Mouse (Mus musculus) gonadal fat pad, adult 2 months (tissue): ENCODE data around the gene Mettl16. TPM values are rescaled to one million over a fixed set of nuclear protein-coding genes. Genes with fewer than 3 reads are reported as not detected.

Source experiments
- DNase-seq: peaks from one replicate; pipeline ENCODE4 v3.0.0-alpha.2; 2012; ENCODE audit warnings: low read depth
- polyA plus RNA-seq: library from polyadenylated mRNA; depleted of rRNA; stranded (reverse); fragments of >200 nt; gene quantifications from 2 replicates; pipeline ENCODE4 v1.2.3, GENCODE M21; 2012; rRNA removed

The Mettl16 gene
- polyA plus RNA-seq, 1 experiment = 3.9 TPM

DNA sequence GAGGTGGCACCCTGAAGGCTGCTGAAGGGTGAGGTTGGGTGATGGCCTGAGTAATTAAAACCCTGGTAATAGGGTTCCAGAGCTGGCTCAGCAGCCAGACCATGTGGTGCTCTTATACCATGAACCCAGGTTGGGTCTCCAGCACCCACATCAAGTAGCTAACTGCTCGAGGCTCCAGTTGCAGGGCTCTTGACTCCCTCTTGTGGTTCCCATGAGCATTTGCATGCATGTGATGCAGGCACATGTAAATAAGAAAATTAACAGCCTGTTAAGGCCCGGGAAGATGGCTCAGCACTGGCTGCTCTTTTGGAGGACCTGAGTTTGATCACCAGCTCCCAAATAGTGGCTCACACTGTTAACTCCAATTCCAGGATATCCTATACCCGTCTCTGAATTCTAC lies 75.2 kb downstream of the Mettl16 start:
- DNase-seq = no peak

- no peak for DNase-seq
Measured at GRCm38 (mm10) chr11:74847919-74848521, 77.4 kb downstream of the Mettl16 start.

DNA sequence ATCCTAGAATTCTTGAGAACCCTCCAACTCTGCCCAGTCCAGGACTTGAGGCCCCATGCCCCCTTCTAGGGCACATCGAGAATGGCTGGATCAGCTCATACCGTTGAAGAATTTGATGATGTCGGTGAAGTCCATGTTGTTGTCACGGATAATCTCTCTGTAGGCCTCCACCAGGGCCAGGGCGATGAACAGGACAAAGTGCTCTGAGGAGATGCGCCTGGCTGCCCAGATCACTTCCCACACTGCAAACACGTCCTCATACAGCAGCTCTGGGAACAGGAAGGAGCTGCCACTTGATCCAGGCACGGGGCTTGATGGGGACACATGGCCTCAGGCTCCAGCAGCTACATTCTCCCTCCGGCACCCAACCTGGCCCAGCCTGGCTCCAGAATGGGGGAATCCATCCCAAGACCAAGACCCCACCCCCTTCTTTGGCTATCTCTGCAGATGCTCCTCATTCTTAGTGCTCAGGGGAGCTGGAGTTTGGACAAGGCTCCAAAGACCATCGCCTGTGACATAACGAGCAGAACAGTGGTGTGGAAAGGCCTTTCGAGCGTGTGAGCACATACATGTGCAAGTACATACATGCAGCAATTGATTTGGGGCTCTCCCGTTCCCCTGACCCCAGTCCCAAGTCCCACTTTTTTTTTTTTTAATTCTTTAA lies 80.5 kb downstream of the Mettl16 start:
- no peak for DNase-seq

GRCm38 (mm10) chr11:74857756-74858155 lies 87.1 kb downstream of the Mettl16 start:
- no peak for DNase-seq

GRCm38 (mm10) chr11:74862129-74862528 lies 91.5 kb downstream of the Mettl16 start:
- no peak for DNase-seq

GRCm38 (mm10) chr11:74863471-74863870 lies 92.8 kb downstream of the Mettl16 start:
- DNase-seq = no peak

DNA sequence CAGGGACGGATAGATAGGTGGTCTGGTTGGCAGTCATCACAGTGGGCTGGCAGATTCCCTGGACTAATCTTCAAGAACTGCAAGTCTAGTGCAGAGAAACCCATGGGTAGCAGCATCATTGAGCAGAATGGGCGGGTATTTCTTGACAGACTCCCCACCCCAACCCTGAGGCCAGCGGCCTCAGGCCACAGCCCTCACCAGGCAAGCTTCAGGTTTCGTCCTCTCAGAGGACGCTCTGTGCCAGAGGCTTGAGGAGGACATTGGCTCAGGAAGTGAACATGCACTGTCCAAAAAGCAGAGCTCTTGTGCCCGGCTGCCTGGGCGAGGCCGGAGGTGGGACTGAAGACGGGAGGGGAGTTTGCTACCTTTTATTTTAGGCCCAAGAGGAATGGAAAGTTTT lies 93.8 kb downstream of the Mettl16 start:
- no peak for DNase-seq

- no peak for DNase-seq
Measured at GRCm38 (mm10) chr11:74865252-74865651, 94.6 kb downstream of the Mettl16 start.

GRCm38 (mm10) chr11:74866640-74867039 lies 96.0 kb downstream of the Mettl16 start:
- DNase-seq = no peak

DNA sequence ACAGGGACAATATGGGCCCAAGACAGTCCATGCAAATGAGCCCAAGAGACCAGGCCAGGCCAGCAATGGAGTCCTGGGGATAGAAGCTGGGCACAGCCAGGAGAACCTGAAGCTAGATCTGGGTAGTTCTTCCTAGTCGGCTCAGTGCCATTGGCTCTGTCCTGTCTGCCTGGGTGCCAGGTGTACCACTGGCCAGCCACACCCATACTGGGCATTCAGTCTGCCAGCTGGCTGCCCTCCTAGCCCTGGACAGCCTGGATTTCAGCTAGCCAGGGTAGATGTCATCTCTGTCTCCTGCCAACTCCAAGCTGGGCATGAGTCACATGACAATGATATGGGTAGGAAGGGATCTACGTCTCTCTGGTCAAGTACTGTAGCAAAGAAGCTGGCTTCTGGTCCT lies 96.6 kb downstream of the Mettl16 start:
- no peak for DNase-seq

DNA sequence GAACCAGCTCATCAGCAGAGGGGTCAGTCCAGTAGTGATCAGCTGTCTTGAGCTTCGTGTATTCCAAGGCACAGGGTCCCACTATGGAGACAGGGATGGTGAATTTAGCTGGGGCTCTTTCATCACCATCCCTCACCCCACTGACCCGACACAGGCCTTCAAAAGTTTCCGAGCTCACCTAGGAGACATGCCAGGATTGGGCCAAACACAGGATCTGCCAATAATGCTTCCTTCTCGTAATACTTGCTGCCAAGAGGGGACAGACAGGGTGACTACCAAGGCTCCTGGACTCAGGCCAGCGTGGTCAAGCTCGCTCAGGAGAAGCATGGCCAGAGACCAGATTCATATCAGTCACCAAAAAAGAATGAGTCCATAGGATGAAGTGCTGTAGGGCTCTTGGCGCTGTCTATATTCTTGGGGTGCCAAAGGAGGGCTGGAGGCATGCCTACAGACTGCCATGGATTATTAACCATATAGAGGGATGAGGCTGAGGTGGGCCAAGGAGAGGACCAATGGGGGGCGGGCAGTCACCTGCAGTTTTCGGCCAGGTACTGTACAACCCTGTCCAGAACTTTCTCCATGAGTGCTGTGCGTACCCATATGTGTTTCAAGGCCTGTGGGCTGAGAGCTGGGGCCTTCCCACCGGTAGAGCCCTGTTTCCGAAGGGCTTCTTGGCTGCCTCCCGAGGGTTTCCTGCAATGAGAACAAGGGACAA lies 97.6 kb downstream of the Mettl16 start:
- no peak for DNase-seq

DNA sequence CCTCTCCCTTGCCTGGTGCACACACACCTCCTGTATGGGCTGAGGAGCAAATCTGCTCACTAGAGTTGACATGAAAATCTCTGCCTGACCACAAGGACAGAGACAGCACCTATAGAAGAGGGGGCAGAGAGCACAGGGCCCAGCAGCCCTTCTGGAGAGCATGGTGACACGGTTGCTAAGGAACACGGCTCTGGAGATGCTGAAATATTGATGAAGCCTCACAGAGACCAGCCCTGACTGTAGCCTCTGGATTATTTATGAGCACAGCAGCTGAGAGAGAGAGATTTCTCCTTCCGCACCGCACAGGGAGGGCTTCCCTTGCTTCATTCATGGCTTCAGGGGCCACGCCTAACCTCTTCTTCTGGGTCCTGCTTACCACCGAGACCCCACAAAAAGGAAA lies 99.0 kb downstream of the Mettl16 start:
- no peak for DNase-seq

DNA sequence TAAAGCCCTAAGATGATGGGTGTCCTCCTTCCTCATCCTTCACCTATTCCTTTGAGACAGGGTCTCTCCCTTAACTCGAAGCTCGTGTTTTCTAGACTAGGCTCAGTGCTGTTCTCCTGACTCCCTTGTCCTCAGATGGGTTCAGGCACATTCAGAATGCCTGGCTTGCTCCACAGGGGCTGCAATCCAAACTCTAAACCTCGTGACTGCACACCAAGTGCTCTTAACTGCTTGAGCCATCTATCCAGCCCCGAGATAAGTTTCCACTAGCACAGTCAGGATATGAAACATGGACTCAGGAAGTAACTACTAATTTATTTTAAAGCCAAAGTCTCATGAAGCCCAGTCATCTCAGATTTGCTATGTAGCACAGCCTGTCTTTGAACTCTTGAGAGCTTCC lies 99.9 kb downstream of the Mettl16 start:
- DNase-seq = no peak

GRCm38 (mm10) chr11:74870991-74871622 lies 100.5 kb downstream of the Mettl16 start:
- DNase-seq = no peak

DNA sequence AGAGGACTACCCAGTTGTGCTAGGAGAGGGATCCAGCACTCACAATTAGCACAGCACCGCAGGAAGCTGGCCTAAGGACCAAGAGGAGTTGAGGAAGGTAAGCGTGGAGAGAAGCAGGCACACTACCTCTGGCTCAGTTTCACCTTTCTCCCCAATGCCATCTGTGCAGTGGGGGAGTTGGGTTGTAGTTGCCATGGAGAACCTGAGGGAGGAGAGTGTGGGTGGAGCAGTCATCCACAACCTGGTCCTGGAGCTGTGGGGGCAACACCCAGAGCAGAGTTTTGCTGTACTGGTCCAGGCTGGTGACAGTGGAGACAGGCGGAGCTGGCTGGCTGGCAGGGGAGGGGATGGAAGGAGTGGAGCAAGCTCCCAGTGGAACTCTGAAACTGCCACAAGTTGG lies 104.0 kb downstream of the Mettl16 start:
- no peak for DNase-seq

DNA sequence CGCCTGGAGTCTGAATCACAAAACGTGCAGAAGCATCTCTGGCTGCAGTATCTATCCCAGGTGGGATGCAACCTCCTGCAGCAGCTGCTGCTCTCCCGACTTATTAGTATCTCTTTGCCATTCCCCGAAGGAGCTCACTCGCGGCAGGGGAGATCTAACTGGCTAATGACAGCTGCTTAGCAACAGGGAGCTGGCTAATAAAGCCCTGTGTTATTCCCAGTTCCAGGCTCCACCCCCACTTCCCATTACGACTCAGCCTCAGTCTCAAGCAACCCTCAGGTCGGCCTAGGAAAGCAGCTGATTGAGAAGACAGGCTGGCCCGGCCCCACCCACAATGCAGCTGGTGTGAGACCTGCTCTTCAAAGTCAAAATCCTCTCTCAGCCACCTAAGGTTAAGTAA lies 106.2 kb downstream of the Mettl16 start:
- DNase-seq = no peak

Other genes with a start within 250 kb of the Mettl16 start
- 13.2 and 23.6 TPM in 2 replicates for gene Rap1gap2, start 159.9 kb upstream of the Mettl16 start, polyA plus RNA-seq
- 0.72 and 0.99 TPM in 2 replicates for gene Ccdc92b, start 151.2 kb upstream of the Mettl16 start, polyA plus RNA-seq
- 71.5 and 84.5 TPM in 2 replicates for gene Cluh, start 121.3 kb upstream of the Mettl16 start, polyA plus RNA-seq
- gene Pafah1b1, start 46.2 kb upstream of the Mettl16 start, polyA plus RNA-seq = 29.1 and 30.4 TPM in 2 replicates
- gene Mnt, start 60.1 kb downstream of the Mettl16 start, polyA plus RNA-seq = 11.5 and 18.8 TPM in 2 replicates
- gene Sgsm2, start 126.2 kb downstream of the Mettl16 start, polyA plus RNA-seq = 37.6 and 38.4 TPM in 2 replicates
- 9.0 and 13.8 TPM in 2 replicates for gene Tsr1, start 127.2 kb downstream of the Mettl16 start, polyA plus RNA-seq
- 29.3 and 35.1 TPM in 2 replicates for gene Smg6, start 155.0 kb downstream of the Mettl16 start, polyA plus RNA-seq
- 18.4 and 19.6 TPM in 2 replicates for gene Srr, start 155.1 kb downstream of the Mettl16 start, polyA plus RNA-seq